Mouse (Mus musculus): Measurements from ENCODE around the gene Ddx3x.
"Not testable (repeated sequence)": the region's sequence is repeated elsewhere in the genome, so short reads cannot be mapped to it uniquely, and the experiment has no call there.

Gene Ddx3x

DNA sequence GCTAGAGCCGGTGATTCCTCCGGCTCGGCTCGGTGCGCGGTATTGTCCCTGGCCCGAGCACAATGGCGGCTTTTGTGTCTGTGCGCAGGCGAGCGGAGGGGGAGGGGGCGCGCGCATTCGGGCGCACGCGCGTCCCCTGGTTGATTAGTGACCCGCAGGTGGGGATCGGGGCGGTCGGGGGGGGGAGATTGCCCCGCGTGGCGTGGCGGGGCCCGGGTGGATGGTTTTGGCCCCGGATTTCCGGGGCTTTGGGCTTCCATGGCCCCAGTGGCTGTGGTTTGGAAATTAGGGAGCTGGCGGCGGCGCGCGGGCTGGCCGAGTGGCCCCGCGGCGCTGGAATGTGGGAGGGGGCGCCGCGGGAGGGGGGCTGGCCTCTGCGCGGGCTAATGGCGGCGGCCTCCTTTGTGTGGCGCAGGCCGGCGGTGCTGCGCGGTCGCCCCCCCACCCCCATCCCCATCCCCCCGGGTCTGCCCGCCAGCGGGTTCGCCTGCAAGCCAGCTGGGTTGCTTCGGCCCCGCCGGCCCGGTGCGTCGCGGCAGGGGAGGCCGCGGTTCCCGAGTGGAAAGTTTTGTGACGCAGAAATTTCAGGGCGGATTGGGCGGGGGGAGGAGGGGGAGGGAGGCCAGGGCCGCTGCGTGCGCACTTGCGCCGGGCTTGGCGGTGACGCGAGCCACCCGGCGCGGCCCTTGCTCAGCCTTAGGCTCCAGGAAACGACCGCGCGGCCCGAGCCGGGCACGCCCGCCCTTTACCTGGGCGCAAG is 739 bp downstream of the Ddx3x start:
- peak; percentile 47 for DNase-seq (ENCODE audit: low spot score)

DNA sequence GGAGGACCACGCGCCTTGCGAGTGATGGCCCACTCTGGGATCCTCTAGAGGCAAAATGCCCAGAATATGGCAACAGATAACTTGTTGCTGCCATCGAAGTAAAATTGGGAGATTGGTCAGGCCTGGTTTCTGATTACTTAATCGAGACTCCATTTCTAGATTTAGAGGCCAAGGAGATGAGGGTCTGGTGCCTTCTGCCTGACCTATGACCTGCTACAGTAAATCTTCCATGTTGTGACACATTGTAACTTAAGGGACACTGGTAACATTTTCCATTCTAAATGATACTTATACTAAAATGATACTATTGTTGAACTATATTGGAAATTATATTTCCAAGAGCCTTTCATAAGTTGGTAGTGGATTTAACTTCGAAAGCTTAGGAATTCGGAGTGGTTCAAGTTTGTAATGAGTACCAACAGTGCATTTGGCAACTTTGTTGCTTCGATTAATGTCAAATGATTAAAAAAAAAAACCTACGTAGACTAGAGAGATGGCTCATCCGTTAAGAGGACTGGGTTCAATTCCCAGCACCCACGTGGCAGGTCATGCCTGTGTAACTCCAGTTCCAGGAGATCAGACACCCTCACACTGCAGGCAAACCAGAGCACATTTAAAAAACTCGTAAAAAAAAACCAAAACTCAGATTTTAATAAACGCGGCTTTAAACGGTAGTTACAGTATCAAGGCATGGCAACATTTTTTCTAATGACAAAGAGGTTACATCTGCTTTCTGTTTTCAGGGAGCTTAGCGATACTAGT is 1.5 kb downstream of the Ddx3x start:
- no peak for DNase-seq (ENCODE audit: low spot score)

DNA sequence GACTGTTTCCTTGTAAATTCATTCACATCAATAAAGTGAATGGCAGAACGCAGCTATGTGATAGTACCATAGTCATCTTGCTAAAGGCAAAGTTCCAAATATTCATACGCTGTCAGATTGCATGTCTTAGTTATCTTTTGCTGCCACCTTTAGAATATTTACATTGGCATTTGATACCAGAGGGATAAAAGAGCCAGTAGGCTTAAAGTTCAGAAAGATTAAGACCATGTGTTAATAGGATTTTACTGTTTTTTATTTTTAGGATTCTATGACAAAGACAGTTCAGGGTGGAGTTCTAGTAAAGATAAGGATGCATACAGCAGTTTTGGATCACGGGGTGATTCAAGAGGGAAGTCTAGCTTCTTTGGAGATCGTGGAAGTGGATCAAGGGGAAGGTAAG is 5.0 kb downstream of the Ddx3x start:
- DNase-seq (ENCODE audit: low spot score), result no peak

DNA sequence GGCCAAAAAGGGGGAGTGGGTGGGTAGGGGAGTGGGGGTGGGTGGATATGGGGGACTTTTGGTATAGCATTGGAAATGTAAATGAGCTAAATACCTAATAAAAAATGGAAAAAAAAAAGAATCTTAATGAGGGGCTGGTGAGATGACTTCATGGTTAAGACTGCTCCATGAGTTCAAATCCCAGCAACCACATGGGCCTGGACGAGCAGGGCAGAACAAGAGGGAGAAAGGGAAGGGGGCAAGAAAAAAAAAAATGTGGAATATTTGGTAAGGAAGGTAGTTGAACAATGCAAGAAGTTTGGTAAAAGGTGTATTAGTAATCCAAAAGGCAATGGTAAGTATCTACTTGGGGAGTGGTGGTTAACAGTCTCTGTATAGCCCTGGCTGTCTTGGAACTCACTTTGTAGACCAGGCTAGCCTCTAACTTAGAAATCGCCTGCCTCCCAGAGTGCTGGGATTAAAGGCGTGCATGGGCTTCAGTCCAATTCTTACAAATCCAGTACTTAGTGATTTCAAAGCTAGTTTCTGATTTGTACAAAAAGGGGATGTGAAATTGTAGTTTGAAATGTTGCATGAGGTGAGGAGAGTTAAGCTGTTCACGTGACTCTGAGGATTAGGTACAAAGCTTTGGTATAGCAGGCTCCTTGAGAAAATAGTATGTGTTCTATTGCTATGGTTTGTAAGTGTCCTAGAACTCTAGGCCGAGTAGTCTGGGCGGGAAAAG is 13.9 kb downstream of the Ddx3x start:
- DNase-seq (ENCODE audit: low spot score), result no peak

DNA sequence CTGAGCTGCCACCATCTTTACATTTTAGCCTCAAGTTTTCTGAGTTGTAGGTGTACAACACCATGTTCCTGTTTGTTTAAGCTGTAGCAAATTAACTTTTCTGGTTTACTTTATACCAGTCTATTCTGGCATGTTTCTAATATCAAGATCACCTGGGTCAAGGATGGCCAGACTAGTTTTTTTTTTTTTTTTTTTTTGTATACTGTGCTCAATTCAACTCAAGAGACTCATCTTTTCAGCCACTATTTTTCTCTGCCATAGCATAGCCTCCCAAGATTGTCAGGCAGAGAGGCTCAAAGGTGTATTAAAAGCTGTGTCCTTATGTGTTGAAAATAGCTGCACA is 14.4 kb downstream of the Ddx3x start:
- DNase-seq (ENCODE audit: low spot score), result no peak

DNA sequence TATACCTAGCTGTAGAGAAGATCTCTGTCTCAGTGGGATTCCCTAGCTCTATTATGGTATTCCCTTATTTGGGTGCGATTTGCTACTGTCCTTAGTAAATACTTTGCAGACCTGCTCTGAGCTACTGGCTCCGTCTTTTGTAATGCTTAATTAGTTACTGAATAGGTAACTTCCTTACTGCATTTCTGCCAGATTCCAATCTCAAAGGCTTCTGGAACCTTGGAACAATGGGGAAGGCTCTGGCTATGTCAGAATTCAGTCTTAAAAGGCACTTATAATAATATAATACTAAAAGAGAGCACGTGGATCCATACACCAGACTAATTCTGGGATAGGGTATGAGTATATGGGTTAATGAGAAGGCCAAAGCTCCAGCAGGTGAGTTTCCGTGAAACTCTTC is 15.5 kb downstream of the Ddx3x start:
- not testable (repeated sequence) for DNase-seq (ENCODE audit: low spot score)

DNA sequence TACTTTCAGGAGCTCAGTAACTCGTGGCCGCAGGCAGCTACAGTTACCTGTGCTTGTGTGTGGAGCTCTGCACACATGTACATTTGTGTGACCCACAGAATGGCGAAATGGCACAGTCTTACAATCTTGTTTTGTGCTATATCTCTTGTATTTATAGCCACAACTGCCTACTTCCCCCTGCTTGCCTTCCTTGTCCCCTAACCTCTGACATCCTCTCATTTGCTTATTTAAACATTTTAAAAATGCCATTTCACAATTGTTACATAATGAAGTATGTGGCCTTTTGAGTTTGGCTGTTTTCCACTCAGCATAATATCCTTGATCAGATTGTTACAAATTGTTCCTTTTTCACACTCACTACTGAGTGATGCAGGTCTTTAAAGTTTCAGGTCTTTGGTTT is 25.4 kb downstream of the Ddx3x start:
- no peak for DNase-seq (ENCODE audit: low spot score)

DNA sequence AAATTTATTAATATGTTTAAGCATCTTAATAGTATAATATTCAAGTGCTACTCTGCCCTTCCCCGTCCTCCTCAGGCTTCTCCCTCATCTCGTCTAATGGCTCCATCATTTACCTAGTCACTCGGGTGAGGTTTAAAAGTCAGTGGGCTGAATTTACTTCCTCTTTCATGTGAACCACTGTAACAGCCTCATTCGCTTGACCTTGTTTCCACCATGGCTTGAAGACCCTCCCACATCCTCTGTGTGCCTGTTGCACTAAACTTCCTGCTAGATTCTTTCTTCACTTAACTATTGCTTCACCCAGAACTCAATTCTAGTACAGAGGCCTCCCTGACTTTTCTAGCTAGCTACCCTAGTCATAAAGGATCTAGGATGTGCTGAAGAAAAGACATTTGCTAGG is 30.6 kb downstream of the Ddx3x start:
- DNase-seq (ENCODE audit: low spot score), result no peak

DNA sequence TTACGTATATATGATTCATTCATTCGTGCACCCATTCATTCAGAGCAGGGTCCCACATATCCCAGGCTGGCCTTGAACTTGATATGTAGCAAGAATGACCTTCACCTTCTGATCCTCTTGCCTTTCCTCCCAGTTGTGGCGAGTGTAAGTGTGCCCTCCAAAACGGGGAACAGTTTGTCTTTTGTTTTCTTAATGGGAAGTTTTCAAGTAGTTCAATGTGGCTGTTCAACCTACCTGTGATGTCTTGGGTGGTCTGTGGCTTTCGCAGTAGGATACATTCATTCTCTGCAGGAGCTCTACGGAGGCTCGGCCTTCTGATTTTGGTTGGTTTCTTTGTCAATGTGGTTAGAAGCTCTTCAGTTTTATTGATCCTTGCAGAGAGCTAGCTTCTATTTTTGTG is 48.8 kb downstream of the Ddx3x start:
- DNase-seq (ENCODE audit: low spot score), result no peak
